Mouse (Mus musculus) C2C12 (cell line): ENCODE measurements around the gene Apol9b.
"Not testable (repeated sequence)": the region's sequence is repeated elsewhere in the genome, so short reads cannot be mapped to it uniquely, and the experiment has no call there.

Experiments used
- CEBPB ChIP-seq: IDR thresholded peaks from one replicate; pipeline ENCODE4 v1.6.1; 2011; ENCODE audit warnings: low read depth, mild to moderate bottlenecking, control low read depth, moderate library complexity
- CTCF ChIP-seq: IDR thresholded peaks from one replicate; pipeline ENCODE4 v1.5.1; 2011; ENCODE audit not compliant: control insufficient read depth, insufficient read depth, insufficient read length
- FOSL1 ChIP-seq: IDR thresholded peaks from one replicate; pipeline ENCODE4 v1.8.0; 2011; ENCODE audit warnings: mild to moderate bottlenecking, low read length; ENCODE audit not compliant: poor library complexity, insufficient read depth, severe bottlenecking
- MAX ChIP-seq: IDR thresholded peaks from one replicate; pipeline ENCODE4 v1.6.1; 2011; ENCODE audit warnings: mild to moderate bottlenecking, control low read depth
- USF1 ChIP-seq: IDR thresholded peaks from one replicate; pipeline ENCODE4 v1.6.1; 2011; ENCODE audit warnings: low read depth, mild to moderate bottlenecking, control low read depth, moderate library complexity

DNA sequence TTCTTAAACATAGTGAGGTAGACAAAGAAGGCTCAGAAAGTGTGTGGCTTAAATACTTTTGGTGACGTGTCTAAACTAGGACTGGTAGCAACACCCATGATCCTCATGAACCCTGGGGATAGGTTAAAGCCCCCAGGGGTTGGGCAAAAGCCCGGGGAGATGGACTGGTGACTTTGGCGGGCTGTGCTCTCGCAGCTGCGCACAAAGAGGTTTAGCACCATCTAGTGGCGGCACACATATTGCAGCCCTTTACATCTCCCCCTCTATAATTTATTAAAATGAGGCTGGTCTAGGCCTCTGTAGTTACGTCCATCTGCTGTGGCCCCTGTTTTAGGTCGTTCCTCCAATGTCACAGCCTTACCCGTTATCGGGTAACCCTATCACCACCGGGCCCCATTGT, 44.9 kb upstream of the Apol9b start:
- TF ChIP-seq MAX, FOSL1, CEBPB, CTCF, USF1: not testable (repeated sequence)
